Mouse (Mus musculus) ES-Bruce4 (cell line): ENCODE measurements around the gene Kif1c.

ENCODE experiments used
- CTCF ChIP-seq: IDR thresholded peaks from one replicate; pipeline ENCODE4 v1.8.1; 2011; ENCODE audit warnings: low read depth, low read length
- EP300 ChIP-seq: IDR thresholded peaks from 2 replicates; pipeline ENCODE4 v1.6.1; 2011; ENCODE audit warnings: low read depth, low read length; ENCODE audit not compliant: insufficient read depth
- POLR2A ChIP-seq: IDR thresholded peaks from one replicate; pipeline ENCODE4 v1.8.1; 2011; ENCODE audit warnings: low read length; ENCODE audit not compliant: insufficient read depth

- no peak for TF ChIP-seq CTCF
- TF ChIP-seq EP300 = no peak
- TF ChIP-seq POLR2A = no peak
These were observed 36.4 kb upstream of the Kif1c start for GRCm38 (mm10) chr11:70663957-70664356.
